ENCODE assay signal across 15 mouse cellular contexts in the genomic region with DNA sequence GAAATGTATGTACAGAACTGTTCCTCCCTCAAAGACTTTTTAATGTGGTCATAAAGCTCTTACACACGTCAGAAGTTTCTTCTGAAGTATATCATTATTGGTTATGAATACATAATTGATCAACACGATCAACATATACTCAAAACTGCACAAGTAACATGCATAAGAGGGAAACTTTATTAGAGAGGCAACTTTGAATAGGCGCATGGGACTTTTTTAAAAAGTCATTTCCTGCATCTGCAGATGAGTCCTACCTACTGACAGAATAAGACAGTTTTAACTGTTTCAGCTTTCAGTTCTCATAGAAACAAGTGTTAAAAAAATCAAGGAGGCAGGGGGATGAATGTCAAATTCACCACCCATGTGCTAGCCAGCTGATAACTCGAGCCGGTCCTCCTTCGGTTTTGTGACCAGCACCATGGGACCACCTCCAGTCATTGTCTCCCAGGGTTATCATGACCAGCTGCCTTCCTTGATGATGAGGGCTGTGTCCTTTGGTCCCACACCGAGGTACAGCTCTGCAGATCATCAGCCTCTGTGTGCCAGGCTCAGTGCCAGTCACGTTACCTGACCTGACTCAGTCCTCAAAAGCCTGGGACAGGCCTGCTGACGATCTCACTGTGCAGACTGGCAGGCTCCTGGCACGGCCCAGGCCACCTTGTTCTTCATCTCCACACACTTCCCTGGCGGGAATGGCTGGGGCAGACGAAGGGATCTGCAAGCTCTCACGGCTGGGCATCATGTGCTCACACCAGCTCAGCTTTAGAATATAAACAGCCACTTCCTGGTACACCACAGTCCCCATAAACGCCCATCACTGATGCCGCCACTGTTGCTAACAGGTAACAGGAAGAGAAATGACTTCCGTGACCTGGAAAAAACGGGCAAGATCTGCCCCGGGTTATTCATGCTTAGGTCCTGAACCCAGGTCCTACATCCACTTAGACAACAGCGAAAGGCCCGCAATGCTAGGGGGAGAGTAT. TPM values are rescaled to one million over a fixed set of nuclear protein-coding genes. Genes with fewer than 3 reads are reported as not detected.
A peak's percentile ranks its signal among the peaks of the same experiment; 100 is the strongest.
DNase-seq lines count a peak whose midpoint lies in the region; ATAC-seq and TF ChIP-seq lines count a peak whose summit lies in the region.
"Had no signal": no experiment of that assay in that cellular context is flagged by ENCODE, and none has a peak within 500 bp of the region (broad histone marks: within the 10 kb centered on the region; RNA-seq: fewer than 3 reads in every experiment).

No protein-coding gene starts in this region.

- H3K9ac ChIP-seq in kidney, embryonic 16.5 days (replicated peaks; ENCODE audit: low read length) = no peak overlapping the region
- H3K9ac ChIP-seq: embryonic facial prominence, embryonic 13.5 days; forebrain, embryonic 15.5 days; hindbrain, embryonic 12.5 days; limb, embryonic 15.5 days had no signal

- H3K27ac ChIP-seq in kidney, adult 2 months (ENCODE audit: insufficient read depth, low read depth, low read length) = no peak overlapping the region
- H3K27ac ChIP-seq in kidney, embryonic 16.5 days (ENCODE audit: low read length) = no peak overlapping the region
- H3K27ac ChIP-seq: embryonic facial prominence, embryonic 13.5 days; forebrain, embryonic 15.5 days; hindbrain, embryonic 12.5 days had no signal

- TF ChIP-seq CTCF in kidney, adult 2 months (conservative IDR thresholded peaks at IDR 0.05; ENCODE audit: insufficient read depth, insufficient read length, low read depth, low read length) = no peak

- WGBS in kidney, adult 2 months = 71% methylated on average over 20 of the region's 20 CpGs
- WGBS in kidney, embryonic 16.5 days = 81% methylated on average over 20 of the region's 20 CpGs

- DNase-seq in kidney, adult 2 months = peak; percentile 77
- DNase-seq in heart, postnatal 10 days = peak; percentile 46 to 69
- DNase-seq in naive thymus-derived CD4-positive, alpha-beta T cell, adult 2 months (ENCODE audit: low read depth) = peak; percentile 68
- no peak for DNase-seq in layer of hippocampus, postnatal 25 days (ENCODE audit: extremely low spot score in 1 of 2, low spot score in 1 of 2)
- DNase-seq: gastrocnemius, postnatal 25 days; lung, postnatal 4 days had no signal

- no peaks in the 10 kb centered on the region for H3K36me3 ChIP-seq in kidney, adult 2 months (ENCODE audit: control insufficient read depth, insufficient read depth, low read length)
- 0 out of 2 replicates have a peak, but pooled peaks cover 8% of the 10 kb centered on the region for H3K36me3 ChIP-seq in kidney, embryonic 16.5 days (ENCODE audit: insufficient read depth, low read length)
- H3K36me3 ChIP-seq: forebrain, embryonic 15.5 days; limb, embryonic 15.5 days had no signal

- intact Hi-C loops in heart, postnatal 10 days (cut with DNase I) = no loop called here

- no peak overlapping the region for H3K4me2 ChIP-seq in kidney, embryonic 16.5 days (replicated peaks; ENCODE audit: low read depth, low read length)
- H3K4me2 ChIP-seq: embryonic facial prominence, embryonic 13.5 days; forebrain, embryonic 15.5 days; hindbrain, embryonic 12.5 days; limb, embryonic 15.5 days had no signal

- H3K9me3 ChIP-seq in kidney, embryonic 16.5 days (ENCODE audit: low read length) = no peaks in the 10 kb centered on the region
- H3K9me3 ChIP-seq: embryonic facial prominence, embryonic 13.5 days; forebrain, embryonic 15.5 days; G1E; hindbrain, embryonic 12.5 days; limb, embryonic 15.5 days had no signal

- no peak for ATAC-seq in kidney, embryonic 16.5 days (ENCODE audit: low FRiP score, low TSS enrichment)
- ATAC-seq in activated CD4-positive, CD25-positive, alpha-beta regulatory T cell, adult 4 months = peak; percentile 44
- ATAC-seq in megakaryocyte-erythroid progenitor cell, adult 5-6 weeks (replicated peaks; ENCODE audit: low FRiP score, low TSS enrichment, poor library complexity, severe bottlenecking) = no peak
- ATAC-seq: forebrain, embryonic 15.5 days had no signal

- no peak overlapping the region for H3K4me3 ChIP-seq in kidney, adult 2 months (ENCODE audit: insufficient read depth, low read depth, low read length)
- H3K4me3 ChIP-seq in kidney, embryonic 16.5 days (ENCODE audit: low read length) = no peak overlapping the region
- H3K4me3 ChIP-seq: embryonic facial prominence, embryonic 13.5 days; forebrain, embryonic 15.5 days; hindbrain, embryonic 12.5 days; left cerebral cortex, adult 2 months; limb, embryonic 15.5 days had no signal

- no peaks in the 10 kb centered on the region for H3K27me3 ChIP-seq in kidney, adult 2 months (replicated peaks; ENCODE audit: control insufficient read depth, insufficient read depth, low read length)
- H3K27me3 ChIP-seq in kidney, embryonic 16.5 days (ENCODE audit: insufficient read depth, low read length) = no peaks in the 10 kb centered on the region
- H3K27me3 ChIP-seq: embryonic facial prominence, embryonic 13.5 days; forebrain, embryonic 15.5 days; hindbrain, embryonic 12.5 days; limb, embryonic 15.5 days had no signal

- peaks cover 15% of the 10 kb centered on the region for H3K4me1 ChIP-seq in kidney, adult 2 months (ENCODE audit: control insufficient read depth, insufficient read depth, low read length)
- H3K4me1 ChIP-seq in kidney, embryonic 16.5 days (ENCODE audit: insufficient read depth, low read length) = peaks cover 19% of the 10 kb centered on the region
- H3K4me1 ChIP-seq: embryonic facial prominence, embryonic 13.5 days had no signal

- no peak for TF ChIP-seq POLR2A in kidney, adult 2 months (IDR thresholded peaks at IDR 0.05; ENCODE audit: low read depth, low read length)

RNA-seq across cellular contexts. Expression of a gene that starts 31.6 kb away (rescaled TPM):
- polyA plus RNA-seq in kidney, adult 2 months (2012; rRNA removed) = 27.6 and 29.0 TPM in 2 replicates
- 23.9 and 24.5 TPM in 2 replicates for polyA plus RNA-seq in kidney, embryonic 16.5 days (2015; fragmentation: Nextera tagmentation; extraction: Ambion mirVana)
- polyA plus RNA-seq in activated CD4-positive, CD25-positive, alpha-beta regulatory T cell, adult 4 months (2017; shearing (Covaris generic)) = 10 to 100 TPM; 16.2 to 18.4 TPM
- 10 to 100 TPM in 1 of 2 experiments, 1 to 10 TPM in 1; 9.6 to 11.2 TPM for total RNA-seq in heart, postnatal 10 days (2021)
- total RNA-seq in megakaryocyte-erythroid progenitor cell, adult 5-6 weeks (2014; fragmentation: Nextera tagmentation) = 7.4 and 12.1 TPM in 2 replicates
- total RNA-seq in megakaryocyte-erythroid progenitor cell, adult 5-6 weeks (2017) = 4.9 and 6.5 TPM in 2 replicates
- total RNA-seq in layer of hippocampus, postnatal 25 days (2021) = 10 to 100 TPM; 56.4 to 66.2 TPM

Comparison
In these comparisons a context has a peak if more than half of its experiments do, and no peak if none do; other contexts are left out.
1. DNase-seq: peak in kidney, adult 2 months (single experiment), heart, postnatal 10 days (2 of 2) and naive thymus-derived CD4-positive, alpha-beta T cell, adult 2 months (single experiment); none in layer of hippocampus, postnatal 25 days (0 of 2).
2. RNA of a gene that starts 31.6 kb away (total RNA-seq): 56.4 to 66.2 TPM in layer of hippocampus, postnatal 25 days; 9.6 to 11.2 TPM in heart, postnatal 10 days and 4.9 to 12.1 TPM in megakaryocyte-erythroid progenitor cell, adult 5-6 weeks; every median in the first group is over 4 times any median in the second.